Mouse (Mus musculus) megakaryocyte, embryonic 14.5 days (primary cell): Measurements from ENCODE around the gene Arl5a. TPM values are rescaled to one million over a fixed set of nuclear protein-coding genes. Genes with fewer than 3 reads are reported as not detected.

ENCODE experiments used
- H3K27me3 ChIP-seq: replicated peaks from 2 replicates; pipeline ENCODE3; 2012; ENCODE audit warnings: inconsistent platforms
- H3K36me3 ChIP-seq: replicated peaks from 2 replicates; pipeline ENCODE3; 2012; ENCODE audit warnings: low read length, inconsistent platforms, mixed read lengths
- H3K4me1 ChIP-seq: 2 replicates; pipeline ENCODE4 v1.6.1; 2012; ENCODE audit warnings: inconsistent platforms
- H3K4me3 ChIP-seq: replicated peaks from 2 replicates; pipeline ENCODE3; 2012; ENCODE audit warnings: moderate library complexity, mild to moderate bottlenecking, inconsistent platforms
- H3K9me3 ChIP-seq: 2 replicates; pipeline ENCODE4 v1.6.1; 2012; ENCODE audit warnings: inconsistent platforms
- FLI1 ChIP-seq: IDR thresholded peaks from 2 replicates; pipeline ENCODE4 v1.6.1; 2012; ENCODE audit warnings: low read length, inconsistent platforms, mixed read lengths
- GATA1 ChIP-seq: IDR thresholded peaks from 3 replicates; pipeline ENCODE4 v1.6.1; 2012; ENCODE audit warnings: mixed read lengths, low read length, inconsistent platforms, borderline replicate concordance
- polyA plus RNA-seq: library from polyadenylated mRNA; stranded (reverse); fragments of >175 nt; gene quantifications from 2 replicates; pipeline ENCODE4 v1.2.3, GENCODE M21; 2012; ENCODE audit warnings: low replicate concordance; ENCODE audit not compliant: insufficient read depth

Arl5a gene
- polyA plus RNA-seq, 1 experiment: 3.5 TPM

DNA sequence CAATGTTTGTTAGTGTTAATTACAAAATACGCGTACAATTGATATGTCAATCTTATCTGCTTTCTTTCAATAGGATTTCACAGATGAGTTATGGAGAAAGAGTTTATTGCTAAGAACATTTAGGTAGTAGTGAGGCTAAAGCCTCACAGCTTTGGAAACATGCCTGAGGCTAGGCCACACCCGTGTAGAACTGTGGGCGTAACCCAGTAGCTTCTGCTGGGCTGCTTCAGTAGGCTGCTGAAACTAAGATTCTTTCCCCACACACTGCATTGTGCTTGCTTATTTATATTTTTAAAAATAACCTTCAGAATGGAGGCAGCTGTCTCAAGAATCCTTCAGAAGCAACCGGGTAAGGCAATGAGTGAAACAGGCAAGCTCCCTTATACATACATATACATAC lies 30.2 kb downstream of the Arl5a start:
- TF ChIP-seq GATA1: no peak
- TF ChIP-seq FLI1: no peak
- H3K4me1 ChIP-seq: peaks cover 8% of the 10 kb centered on the region
- H3K9me3 ChIP-seq: no peaks in the 10 kb centered on the region
- no peaks in the 10 kb centered on the region for H3K27me3 ChIP-seq
- no peak overlapping the region for H3K4me3 ChIP-seq
- H3K36me3 ChIP-seq: peaks cover 6% of the 10 kb centered on the region

DNA sequence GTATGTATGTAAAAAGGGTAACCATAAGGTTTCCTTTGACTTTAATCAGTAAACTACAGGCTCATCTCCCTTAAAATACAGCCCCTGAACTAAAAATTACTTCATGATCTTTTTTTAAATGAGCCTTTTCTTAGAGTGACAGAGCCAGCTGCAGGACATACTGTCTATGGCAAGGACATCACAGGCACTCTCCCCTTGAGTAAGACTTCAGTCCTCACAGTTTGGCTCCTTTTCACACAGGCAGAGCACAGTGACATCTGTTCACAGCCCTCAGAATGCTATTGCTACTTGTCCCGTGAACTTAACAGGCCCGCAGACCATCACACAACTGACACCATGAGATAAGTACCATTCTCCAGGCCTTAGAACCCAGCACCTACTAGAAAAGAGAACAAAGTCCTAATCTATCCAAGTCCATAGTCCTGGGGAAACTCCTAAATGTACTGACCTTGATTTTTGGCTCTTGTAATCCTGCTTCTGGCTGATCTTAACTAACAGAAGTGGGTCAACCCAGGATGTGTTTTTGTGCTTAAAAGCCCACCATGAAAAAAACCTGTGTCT lies 34.2 kb downstream of the Arl5a start:
- Histone ChIP-seq H3K4me1 (peaks cover 12% of the 10 kb centered on the region), H3K36me3 (no peaks in the 10 kb centered on the region), H3K9me3 (peaks cover 6% of the 10 kb centered on the region; the same call in 1 of the 2 replicates), H3K27me3 (peaks cover 2% of the 10 kb centered on the region), H3K4me3 (no peak overlapping the region)
- TF ChIP-seq GATA1 (no peak), FLI1 (no peak)

DNA sequence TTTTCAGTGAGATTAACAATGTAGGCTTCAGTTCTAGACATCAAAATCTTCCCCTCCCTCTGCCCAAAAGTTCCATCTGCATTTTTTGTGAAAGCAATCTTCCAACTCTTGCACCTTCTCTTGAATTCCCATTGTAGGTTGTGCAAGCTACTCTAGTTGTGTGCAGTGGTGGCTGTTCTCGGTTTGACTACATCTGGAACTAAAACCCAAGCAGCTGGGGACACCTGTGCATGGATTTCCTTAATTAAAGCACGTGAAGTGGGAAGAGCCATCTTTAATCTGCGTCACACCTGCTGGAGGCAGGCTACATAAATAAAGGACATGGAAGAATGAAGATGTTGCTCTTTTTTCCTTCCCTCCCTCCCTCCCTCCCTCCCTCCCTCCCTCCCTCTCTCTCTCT lies 34.7 kb downstream of the Arl5a start:
- no peaks in the 10 kb centered on the region for H3K36me3 ChIP-seq
- H3K4me1 ChIP-seq: peaks cover 12% of the 10 kb centered on the region
- H3K4me3 ChIP-seq: no peak overlapping the region
- peaks cover 2% of the 10 kb centered on the region for H3K27me3 ChIP-seq
- TF ChIP-seq FLI1 (no peak), GATA1 (no peak)
- peaks cover 6% of the 10 kb centered on the region; the same call in 1 of the 2 replicates for H3K9me3 ChIP-seq

DNA sequence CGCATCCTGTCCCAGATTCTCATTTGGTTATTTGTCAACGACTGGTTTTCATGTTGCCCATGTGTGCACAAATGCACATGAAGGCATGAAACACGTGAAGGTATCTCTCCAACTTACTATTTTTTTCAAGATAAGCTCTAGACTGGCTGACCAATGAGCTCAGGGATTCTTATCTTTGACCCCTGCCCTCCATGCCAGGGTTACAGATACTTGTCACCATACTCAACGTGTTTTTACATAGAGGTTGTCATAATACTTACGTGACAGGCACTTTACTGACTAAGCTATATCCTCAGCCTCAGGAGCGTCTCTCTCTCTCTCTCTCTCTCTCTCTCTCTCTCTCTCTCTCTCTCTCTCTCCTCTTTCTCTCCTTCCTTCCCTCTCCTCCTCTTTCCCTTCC lies 38.2 kb downstream of the Arl5a start:
- H3K27me3 ChIP-seq: peaks cover 2% of the 10 kb centered on the region
- H3K4me3 ChIP-seq: no peak overlapping the region
- TF ChIP-seq FLI1 (no peak), GATA1 (no peak)
- no peaks in the 10 kb centered on the region for H3K36me3 ChIP-seq
- peaks cover 12% of the 10 kb centered on the region for H3K4me1 ChIP-seq
- H3K9me3 ChIP-seq: peaks cover 6% of the 10 kb centered on the region; the same call in 1 of the 2 replicates

DNA sequence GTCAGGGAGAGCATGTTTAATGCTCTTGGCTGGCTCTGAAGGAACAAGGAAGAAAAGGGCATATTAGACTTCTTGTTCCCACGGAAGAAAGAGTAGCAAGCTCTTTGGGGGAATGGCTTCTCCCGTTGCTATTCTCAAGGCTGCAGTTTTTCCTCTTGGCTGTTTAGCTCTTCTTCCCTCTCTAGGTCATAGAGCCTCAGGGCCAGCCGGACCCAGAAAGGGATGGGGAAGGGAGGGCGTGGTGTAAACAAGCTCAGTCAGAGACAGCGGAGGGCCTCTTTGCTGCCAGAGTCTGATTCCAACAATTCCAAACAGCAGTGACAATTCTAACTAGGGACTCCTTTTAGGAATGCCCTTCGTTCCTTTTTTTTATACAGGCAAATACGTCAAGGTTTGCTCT lies 38.7 kb downstream of the Arl5a start:
- Histone ChIP-seq H3K27me3 (peaks cover 2% of the 10 kb centered on the region), H3K36me3 (no peaks in the 10 kb centered on the region), H3K4me1 (peaks cover 12% of the 10 kb centered on the region), H3K9me3 (peaks cover 6% of the 10 kb centered on the region; the same call in 1 of the 2 replicates), H3K4me3 (no peak overlapping the region)
- no peak for TF ChIP-seq FLI1

DNA sequence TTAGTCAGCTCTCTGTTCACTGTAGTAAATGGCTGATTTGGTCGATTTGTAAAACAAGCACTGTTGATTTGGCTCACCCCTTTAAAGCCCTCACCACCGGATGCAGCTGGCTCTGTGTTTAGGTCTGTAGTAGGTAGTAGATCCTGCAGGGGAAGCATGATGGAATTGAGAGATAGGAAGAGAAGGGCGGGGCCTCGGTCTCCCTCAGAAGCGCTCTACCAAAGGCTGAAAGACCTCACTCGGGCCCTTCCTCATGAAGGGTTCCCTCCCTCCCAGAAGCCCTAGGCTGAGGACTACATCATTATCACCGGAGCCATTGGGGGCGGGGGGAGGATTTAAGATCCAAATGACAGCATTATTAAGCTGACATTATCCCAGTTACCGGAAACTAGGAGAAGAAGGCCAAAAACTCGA lies 45.8 kb downstream of the Arl5a start:
- Histone ChIP-seq H3K4me1 (peaks cover 11% of the 10 kb centered on the region), H3K4me3 (peak overlapping the region; percentile 82), H3K27me3 (peaks cover 12% of the 10 kb centered on the region), H3K9me3 (peaks cover 4% of the 10 kb centered on the region; the same call in 1 of the 2 replicates), H3K36me3 (no peaks in the 10 kb centered on the region)
- no peak for TF ChIP-seq GATA1

DNA sequence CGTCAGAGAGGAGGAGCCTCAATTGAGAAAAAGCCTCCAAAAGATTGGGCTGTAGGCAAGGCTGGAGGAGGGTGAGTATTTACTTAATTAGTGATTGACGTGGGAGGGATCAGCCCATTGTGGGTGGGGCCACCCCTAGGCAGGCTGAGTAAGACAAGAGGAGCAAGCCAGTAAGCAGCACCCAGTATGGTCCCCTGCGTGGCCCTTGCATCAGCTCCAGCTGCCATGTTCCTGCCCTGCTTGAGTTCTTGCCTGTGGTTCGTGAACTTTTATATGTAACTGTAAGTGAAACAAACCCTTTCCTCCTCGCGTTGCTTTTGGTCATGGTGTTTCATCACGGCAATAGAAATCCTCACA lies 46.3 kb downstream of the Arl5a start, which contains the start of gene Neb:
Gene Neb, minus strand, starts transcription at position 27 of the 357 bp plus-strand sequence.
- peaks cover 11% of the 10 kb centered on the region for H3K4me1 ChIP-seq
- peaks cover 12% of the 10 kb centered on the region for H3K27me3 ChIP-seq
- H3K36me3 ChIP-seq: no peaks in the 10 kb centered on the region
- H3K9me3 ChIP-seq: peaks cover 4% of the 10 kb centered on the region; the same call in 1 of the 2 replicates
- H3K4me3 ChIP-seq: peak within 1 kb of the TSS; percentile 82
- TF ChIP-seq GATA1 (no peak), FLI1 (no peak)

DNA sequence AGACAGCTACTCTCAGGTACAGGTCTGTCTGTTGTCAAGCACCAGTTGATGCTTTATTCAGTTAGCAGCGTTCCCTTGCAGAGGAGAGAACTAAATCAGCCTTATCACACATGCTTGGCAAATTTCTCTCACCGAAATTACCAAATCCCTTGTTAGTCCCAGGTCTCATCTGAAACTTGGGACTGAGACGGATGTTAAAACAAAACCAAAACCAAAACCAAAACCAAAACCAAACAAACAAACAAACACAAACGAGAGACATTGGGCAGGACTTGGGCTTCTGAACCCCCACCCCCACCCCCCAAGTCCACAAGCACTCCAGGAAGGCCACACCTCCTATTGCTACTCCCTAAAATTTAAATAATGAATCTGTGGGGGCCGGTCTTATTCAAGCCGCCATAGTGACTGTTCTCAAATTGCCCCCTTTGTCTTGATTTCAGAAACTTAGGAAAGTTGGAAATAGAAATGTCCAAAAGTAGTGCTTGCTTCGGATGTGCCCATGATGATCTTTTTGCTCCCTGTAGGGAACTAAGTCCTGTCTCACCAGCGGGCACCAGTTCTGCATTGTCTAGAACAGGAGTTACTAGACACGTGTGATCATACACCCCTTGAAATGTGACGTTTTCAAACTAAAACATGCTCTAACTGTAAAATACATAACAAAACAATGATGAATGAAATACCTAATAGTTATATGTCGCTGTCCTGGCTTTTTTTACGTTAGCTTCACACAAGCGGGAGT lies 46.8 kb downstream of the Arl5a start:
- TF ChIP-seq FLI1: no peak
- no peak for TF ChIP-seq GATA1
- peaks cover 12% of the 10 kb centered on the region for H3K27me3 ChIP-seq

DNA sequence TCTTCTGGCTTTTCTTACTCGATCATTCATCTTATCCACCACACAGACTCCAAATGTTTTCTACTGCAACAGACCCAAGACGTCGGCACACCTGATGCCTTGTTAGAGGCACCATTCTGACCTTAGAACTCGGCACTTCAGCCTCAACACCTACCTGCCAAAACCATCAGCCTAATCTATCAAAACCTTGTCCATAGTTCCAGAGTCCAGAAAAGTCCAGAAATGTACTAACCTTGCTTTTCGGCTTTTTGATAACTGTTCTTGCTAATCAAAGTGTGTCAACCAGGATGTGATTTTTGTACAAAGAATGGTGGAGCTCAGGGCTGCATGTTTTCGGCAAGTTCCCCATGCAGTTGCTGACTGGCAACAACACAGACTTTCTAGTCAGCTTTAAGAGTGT lies 50.0 kb downstream of the Arl5a start:
- Histone ChIP-seq H3K36me3 (no peaks in the 10 kb centered on the region), H3K4me3 (no peak overlapping the region), H3K27me3 (peaks cover 20% of the 10 kb centered on the region), H3K9me3 (peaks cover 4% of the 10 kb centered on the region; the same call in 1 of the 2 replicates), H3K4me1 (peaks cover 27% of the 10 kb centered on the region)
- TF ChIP-seq FLI1: no peak
- TF ChIP-seq GATA1: no peak

More for the DNA sequence above, 46.8 kb downstream of the Arl5a start:
- peaks cover 16% of the 10 kb centered on the region for H3K4me1 ChIP-seq
- peaks cover 4% of the 10 kb centered on the region; the same call in 1 of the 2 replicates for H3K9me3 ChIP-seq
- H3K4me3 ChIP-seq: peak overlapping the region; percentile 82
- no peaks in the 10 kb centered on the region for H3K36me3 ChIP-seq

DNA sequence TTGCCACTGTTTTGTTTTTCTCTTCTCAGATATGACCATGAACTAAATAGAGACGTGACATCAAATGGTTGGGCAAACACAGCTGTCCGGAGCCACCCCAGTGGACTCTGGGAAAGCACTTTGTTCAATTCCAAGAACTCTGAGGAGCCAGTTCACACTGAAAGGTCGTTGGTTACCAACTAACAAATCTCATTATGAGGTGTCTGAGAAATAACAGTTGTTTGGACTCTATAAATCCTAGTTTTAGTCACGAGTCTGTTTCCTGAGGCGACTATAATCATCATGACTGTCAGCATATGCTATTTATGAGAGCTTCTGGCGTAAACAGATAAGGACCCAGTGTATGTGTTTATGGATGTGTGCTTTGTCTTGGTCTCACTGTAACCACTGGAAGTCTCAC lies 52.2 kb downstream of the Arl5a start:
- Histone ChIP-seq H3K4me3 (no peak overlapping the region), H3K4me1 (peaks cover 22% of the 10 kb centered on the region), H3K27me3 (peaks cover 27% of the 10 kb centered on the region), H3K9me3 (no peaks in the 10 kb centered on the region), H3K36me3 (no peaks in the 10 kb centered on the region)
- TF ChIP-seq FLI1 (no peak), GATA1 (no peak)
